Mouse (Mus musculus): ENCODE results near the gene Ccn5. TPM values are rescaled to one million over a fixed set of nuclear protein-coding genes. Genes with fewer than 3 reads are reported as not detected.

The Ccn5 gene
- polyA plus RNA-seq, 1 experiment from 2014 or later, result 0.57 TPM

DNA sequence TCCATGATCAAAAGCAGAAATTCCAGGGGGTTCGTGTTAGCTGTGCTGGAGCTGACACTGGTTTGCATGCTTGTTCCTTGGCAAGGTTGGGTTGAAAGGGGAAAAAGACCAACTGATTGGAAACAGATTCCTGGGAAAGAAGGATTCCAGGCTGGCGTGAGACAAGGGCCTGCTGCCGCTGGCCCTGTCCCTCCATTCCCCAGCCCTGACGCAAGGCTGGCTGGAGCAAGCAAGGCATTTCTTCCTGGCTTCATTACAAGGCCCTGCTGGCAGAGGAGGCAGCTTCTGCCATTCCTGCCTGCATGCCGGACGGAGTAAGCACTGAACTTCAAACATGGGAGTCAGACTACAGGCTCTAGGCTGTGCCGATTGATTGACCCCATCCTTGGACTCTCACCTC lies 22.2 kb upstream of the Ccn5 start:
- DNase-seq, result no peak

DNA sequence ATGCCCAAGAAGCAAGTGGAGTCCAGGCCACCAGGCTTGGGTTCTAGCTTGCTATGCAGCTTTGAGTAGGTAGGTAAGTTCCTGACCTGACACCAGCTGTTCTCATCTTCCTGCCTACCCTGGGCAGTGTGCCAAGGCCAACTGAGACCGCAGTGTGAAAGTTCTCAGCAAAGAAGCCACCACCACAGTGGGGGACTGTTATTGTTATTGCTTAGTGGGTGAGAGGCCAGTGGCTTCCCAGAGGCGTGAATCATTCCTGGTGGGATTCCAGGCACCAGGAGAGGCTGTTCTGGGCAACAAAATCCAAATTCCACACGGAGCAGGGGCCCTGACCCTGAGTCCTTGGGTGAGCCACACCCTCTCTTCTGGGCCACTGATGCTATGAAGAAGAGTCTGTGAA lies 19.8 kb upstream of the Ccn5 start:
- 53% methylated on average over 3 of the region's 3 CpGs for WGBS
- Histone ChIP-seq H3K4me2 (ENCODE audit: low read length) (no peak overlapping the region), H3K36me3 (ENCODE audit: control insufficient read depth, insufficient read depth, low read length) (no peaks in the 10 kb centered on the region), H3K4me1 (ENCODE audit: control insufficient read depth, insufficient read depth, low read length) (no peaks in the 10 kb centered on the region), H3K27me3 (ENCODE audit: control insufficient read depth, insufficient read depth, low read length) (no peaks in the 10 kb centered on the region), H3K4me3 (replicated peaks; ENCODE audit: low read depth, low read length) (no peak overlapping the region), H3K9ac (replicated peaks; ENCODE audit: low read length) (no peak overlapping the region), H3K27ac (replicated peaks; ENCODE audit: low read depth, low read length) (no peak overlapping the region), H3K9me3 (ENCODE audit: control insufficient read depth, low read length) (no peaks in the 10 kb centered on the region)
- DNase-seq (no peak), ATAC-seq (ENCODE audit: low FRiP score, low TSS enrichment) (no peak)

More for the DNA sequence above, 22.2 kb upstream of the Ccn5 start:
- H3K9me3 ChIP-seq (ENCODE audit: control insufficient read depth, low read length), result no peaks in the 10 kb centered on the region
- H3K27ac ChIP-seq (replicated peaks; ENCODE audit: low read depth, low read length), result no peak overlapping the region
- H3K9ac ChIP-seq (replicated peaks; ENCODE audit: low read length), result no peak overlapping the region
- no peak overlapping the region for H3K4me3 ChIP-seq (replicated peaks; ENCODE audit: low read depth, low read length)
- H3K36me3 ChIP-seq (ENCODE audit: control insufficient read depth, insufficient read depth, low read length), result no peaks in the 10 kb centered on the region
- H3K4me1 ChIP-seq (ENCODE audit: control insufficient read depth, insufficient read depth, low read length), result no peaks in the 10 kb centered on the region
- no peak overlapping the region for H3K4me2 ChIP-seq (ENCODE audit: low read length)
- no peaks in the 10 kb centered on the region for H3K27me3 ChIP-seq (ENCODE audit: control insufficient read depth, insufficient read depth, low read length)
- ATAC-seq (ENCODE audit: low FRiP score, low TSS enrichment), result no peak
- WGBS, result 88% methylated on average over 7 of the region's 7 CpGs

DNA sequence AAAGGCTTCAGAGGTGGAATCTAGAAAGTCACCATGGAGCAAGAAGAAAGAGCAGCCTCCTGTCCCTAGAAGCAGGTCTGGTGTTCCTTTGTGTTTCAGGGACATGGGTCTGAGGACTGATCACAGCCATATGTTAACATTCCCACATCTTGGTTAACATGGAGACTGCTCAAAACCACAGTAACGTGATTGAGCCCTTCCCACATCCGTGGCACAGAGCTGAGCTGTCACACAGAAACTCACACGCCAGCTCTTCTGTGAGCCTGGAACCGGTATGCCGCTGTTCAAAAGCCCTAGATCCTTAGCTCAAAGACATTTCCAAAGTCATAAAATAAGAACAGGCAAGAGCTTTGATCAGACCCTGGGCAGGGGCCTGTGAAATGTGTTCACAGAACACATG lies 19.3 kb upstream of the Ccn5 start:
- WGBS, result 84% methylated on average over 5 of the region's 5 CpGs

DNA sequence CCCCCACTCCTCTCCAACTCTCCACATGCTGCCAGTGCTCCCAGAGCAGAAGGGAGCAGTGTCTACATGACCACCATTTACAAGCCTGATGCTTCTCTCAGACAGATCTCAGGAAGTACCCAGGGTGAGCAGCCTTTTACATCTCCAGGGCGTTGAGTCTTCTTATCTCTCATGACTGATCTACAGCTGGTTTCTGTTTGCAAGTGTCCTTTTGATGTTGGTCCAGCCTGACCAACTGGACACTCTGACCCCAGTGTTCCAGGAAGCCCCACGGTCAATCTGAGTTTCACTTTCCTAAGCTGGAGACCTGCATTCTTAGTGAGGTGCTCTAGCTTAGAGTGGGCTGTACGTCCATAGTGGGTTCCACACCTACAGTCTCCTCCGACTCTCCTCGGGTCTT lies 16.8 kb upstream of the Ccn5 start:
- Histone ChIP-seq H3K27me3 (ENCODE audit: control insufficient read depth, insufficient read depth, low read length) (no peaks in the 10 kb centered on the region), H3K9me3 (ENCODE audit: control insufficient read depth, low read length) (no peaks in the 10 kb centered on the region), H3K4me1 (ENCODE audit: control insufficient read depth, insufficient read depth, low read length) (no peaks in the 10 kb centered on the region), H3K4me3 (replicated peaks; ENCODE audit: low read depth, low read length) (no peak overlapping the region), H3K36me3 (ENCODE audit: control insufficient read depth, insufficient read depth, low read length) (no peaks in the 10 kb centered on the region), H3K4me2 (ENCODE audit: low read length) (no peak overlapping the region), H3K27ac (replicated peaks; ENCODE audit: low read depth, low read length) (no peak overlapping the region), H3K9ac (replicated peaks; ENCODE audit: low read length) (no peak overlapping the region)
- ATAC-seq (ENCODE audit: low FRiP score, low TSS enrichment) (no peak), DNase-seq (no peak)
- WGBS, result 85% methylated on average over 5 of the region's 5 CpGs

More for the DNA sequence above, 19.3 kb upstream of the Ccn5 start:
- H3K4me2 ChIP-seq (ENCODE audit: low read length), result no peak overlapping the region
- H3K9me3 ChIP-seq (ENCODE audit: control insufficient read depth, low read length), result no peaks in the 10 kb centered on the region
- ATAC-seq (ENCODE audit: low FRiP score, low TSS enrichment) (no peak), DNase-seq (no peak)
- no peaks in the 10 kb centered on the region for H3K36me3 ChIP-seq (ENCODE audit: control insufficient read depth, insufficient read depth, low read length)
- H3K4me3 ChIP-seq (replicated peaks; ENCODE audit: low read depth, low read length), result no peak overlapping the region
- H3K27me3 ChIP-seq (ENCODE audit: control insufficient read depth, insufficient read depth, low read length), result no peaks in the 10 kb centered on the region
- no peak overlapping the region for H3K27ac ChIP-seq (replicated peaks; ENCODE audit: low read depth, low read length)
- no peaks in the 10 kb centered on the region for H3K4me1 ChIP-seq (ENCODE audit: control insufficient read depth, insufficient read depth, low read length)
- H3K9ac ChIP-seq (replicated peaks; ENCODE audit: low read length), result no peak overlapping the region

DNA sequence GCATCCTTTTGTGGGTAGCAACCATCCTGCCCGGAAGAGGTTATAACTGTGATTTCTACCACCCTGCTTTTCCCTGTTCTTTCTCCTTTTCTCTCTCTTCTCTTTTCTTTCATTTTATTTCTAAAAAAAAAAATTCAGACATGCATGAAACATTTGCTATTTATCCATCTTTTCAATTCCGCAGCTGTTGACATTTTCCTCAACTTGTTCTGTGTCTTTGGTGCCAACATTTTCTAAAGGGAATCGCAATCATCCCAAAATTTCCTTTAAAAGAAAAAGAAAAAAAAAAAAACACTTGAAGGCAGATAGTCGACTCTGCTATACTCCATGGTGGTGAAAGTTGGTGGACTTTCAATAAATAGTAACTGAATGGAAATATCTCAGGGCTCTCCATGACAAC lies 11.5 kb upstream of the Ccn5 start:
- no peaks in the 10 kb centered on the region for H3K9me3 ChIP-seq (ENCODE audit: control insufficient read depth, low read length)

DNA sequence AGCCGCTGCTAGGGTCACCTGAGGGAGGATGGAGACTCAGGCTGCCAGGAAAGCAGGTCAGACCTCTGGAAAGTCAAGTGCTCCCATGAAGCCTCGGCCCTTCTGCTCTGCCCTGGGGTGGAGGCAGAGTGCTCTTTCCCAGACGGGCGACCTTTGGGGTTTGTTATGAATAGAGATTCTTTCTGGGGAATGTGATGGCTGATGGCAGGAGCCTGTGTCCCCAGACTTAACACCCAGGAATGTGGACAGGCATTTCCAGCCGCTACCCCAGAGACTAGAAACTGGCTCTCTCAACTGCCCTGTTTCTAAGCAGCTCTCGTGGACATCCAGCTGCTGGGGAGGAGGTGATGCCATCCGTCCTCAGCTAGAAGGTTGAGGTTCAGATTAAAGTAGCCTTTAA lies 11.0 kb upstream of the Ccn5 start:
- 69% methylated on average over 7 of the region's 7 CpGs for WGBS
- ATAC-seq (ENCODE audit: low FRiP score, low TSS enrichment), result no peak
- no peak for DNase-seq

More for the DNA sequence above, 11.5 kb upstream of the Ccn5 start:
- no peak overlapping the region for H3K4me2 ChIP-seq (ENCODE audit: low read length)
- H3K4me1 ChIP-seq (ENCODE audit: control insufficient read depth, insufficient read depth, low read length), result no peaks in the 10 kb centered on the region
- no peak for DNase-seq
- no peak for ATAC-seq (ENCODE audit: low FRiP score, low TSS enrichment)
- no peaks in the 10 kb centered on the region for H3K27me3 ChIP-seq (ENCODE audit: control insufficient read depth, insufficient read depth, low read length)
- H3K9ac ChIP-seq (replicated peaks; ENCODE audit: low read length), result no peak overlapping the region
- no peak overlapping the region for H3K4me3 ChIP-seq (replicated peaks; ENCODE audit: low read depth, low read length)
- WGBS, result 87% methylated on average over 4 of the region's 4 CpGs
- no peak overlapping the region for H3K27ac ChIP-seq (replicated peaks; ENCODE audit: low read depth, low read length)
- H3K36me3 ChIP-seq (ENCODE audit: control insufficient read depth, insufficient read depth, low read length), result no peaks in the 10 kb centered on the region

DNA sequence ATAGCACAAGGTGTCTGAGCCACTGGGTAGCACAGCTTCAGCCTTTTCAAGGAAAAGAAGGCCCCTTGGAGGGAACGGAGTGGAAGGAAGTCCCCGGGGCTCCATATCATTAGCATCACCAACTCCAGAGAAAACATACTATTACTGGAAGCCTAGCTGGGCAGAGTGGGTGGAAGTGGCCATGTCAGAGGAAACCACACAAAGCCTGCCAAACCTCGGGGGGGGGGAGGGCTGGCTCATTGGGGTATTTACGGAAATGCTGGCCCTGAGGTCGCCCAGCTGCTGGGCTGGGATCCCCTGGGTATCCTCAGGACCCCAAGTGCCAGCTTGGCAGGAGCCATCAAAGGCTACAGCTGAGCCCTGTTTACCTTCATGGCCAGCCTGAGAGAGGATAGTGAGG lies 7.6 kb upstream of the Ccn5 start:
- Histone ChIP-seq H3K9me3 (ENCODE audit: control insufficient read depth, low read length) (no peaks in the 10 kb centered on the region), H3K4me1 (ENCODE audit: control insufficient read depth, insufficient read depth, low read length) (no peaks in the 10 kb centered on the region), H3K27me3 (ENCODE audit: control insufficient read depth, insufficient read depth, low read length) (no peaks in the 10 kb centered on the region), H3K9ac (replicated peaks; ENCODE audit: low read length) (no peak overlapping the region), H3K4me2 (ENCODE audit: low read length) (no peak overlapping the region), H3K36me3 (ENCODE audit: control insufficient read depth, insufficient read depth, low read length) (no peaks in the 10 kb centered on the region), H3K27ac (replicated peaks; ENCODE audit: low read depth, low read length) (no peak overlapping the region), H3K4me3 (replicated peaks; ENCODE audit: low read depth, low read length) (no peak overlapping the region)
- WGBS, result 64% methylated on average over 5 of the region's 5 CpGs
- DNase-seq (no peak), ATAC-seq (ENCODE audit: low FRiP score, low TSS enrichment) (no peak)

More for the DNA sequence above, 11.0 kb upstream of the Ccn5 start:
- Histone ChIP-seq H3K9ac (replicated peaks; ENCODE audit: low read length) (no peak overlapping the region), H3K4me2 (ENCODE audit: low read length) (no peak overlapping the region), H3K27me3 (ENCODE audit: control insufficient read depth, insufficient read depth, low read length) (no peaks in the 10 kb centered on the region), H3K27ac (replicated peaks; ENCODE audit: low read depth, low read length) (no peak overlapping the region), H3K4me3 (replicated peaks; ENCODE audit: low read depth, low read length) (no peak overlapping the region), H3K9me3 (ENCODE audit: control insufficient read depth, low read length) (no peaks in the 10 kb centered on the region), H3K4me1 (ENCODE audit: control insufficient read depth, insufficient read depth, low read length) (no peaks in the 10 kb centered on the region), H3K36me3 (ENCODE audit: control insufficient read depth, insufficient read depth, low read length) (no peaks in the 10 kb centered on the region)

DNA sequence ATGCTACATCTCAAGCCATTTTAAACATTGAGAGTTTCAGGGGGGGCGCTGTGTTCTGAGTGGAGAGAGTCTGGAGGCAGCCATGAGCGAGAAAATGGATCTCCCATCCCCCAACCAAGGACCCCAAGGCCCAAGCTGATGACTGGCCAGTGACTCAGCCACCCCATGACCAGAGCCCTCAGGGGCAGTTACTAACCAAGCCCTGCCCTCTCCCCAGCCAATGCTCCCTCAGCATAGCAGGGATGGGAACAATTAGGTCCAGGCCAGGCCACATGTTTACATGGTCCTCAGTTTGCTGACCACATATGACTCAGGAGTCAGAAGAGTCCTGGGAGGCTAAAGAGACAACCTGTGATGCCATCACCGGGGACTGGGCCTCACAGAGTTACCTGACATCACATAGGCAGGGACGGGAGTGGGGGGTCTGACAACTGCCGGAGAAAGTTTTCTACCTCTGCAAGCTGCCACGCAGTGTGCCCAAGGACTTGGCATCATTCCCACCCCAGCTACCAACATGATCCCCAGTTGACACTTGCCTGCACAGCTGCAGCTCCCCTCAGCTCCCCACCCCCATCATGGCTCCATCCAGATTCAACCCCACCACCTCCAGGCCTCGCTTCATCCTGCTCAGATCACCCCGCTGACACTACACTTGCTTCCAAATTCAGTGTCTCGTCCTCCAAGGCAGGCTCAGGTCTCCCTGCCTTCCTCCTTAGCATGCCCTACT lies 5.8 kb upstream of the Ccn5 start:
- no peaks in the 10 kb centered on the region for H3K36me3 ChIP-seq (ENCODE audit: control insufficient read depth, insufficient read depth, low read length)
- 86% methylated on average over 9 of the region's 9 CpGs for WGBS

DNA sequence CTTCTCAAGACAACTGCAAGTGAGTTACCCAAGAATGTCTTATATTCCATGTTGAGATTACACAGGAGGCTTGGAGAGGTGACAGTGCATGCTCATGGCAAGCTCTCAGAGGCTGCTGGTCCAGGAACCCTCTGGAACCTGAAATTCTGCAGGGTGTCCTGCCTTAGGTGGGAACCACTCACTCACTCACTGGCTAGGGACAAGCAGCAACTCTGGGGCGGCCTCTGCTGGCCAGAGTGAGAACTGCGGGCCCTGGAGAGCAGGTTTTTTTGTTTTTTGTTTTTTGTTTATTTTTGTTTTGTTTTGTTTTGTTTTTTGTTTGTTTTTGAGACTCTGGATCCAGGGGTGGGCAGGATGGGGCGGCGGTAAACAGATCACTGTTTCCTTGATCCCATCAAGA lies 2.6 kb downstream of the Ccn5 start:
- H3K9ac ChIP-seq (replicated peaks; ENCODE audit: low read length), result no peak overlapping the region
- H3K4me3 ChIP-seq (replicated peaks; ENCODE audit: low read depth, low read length), result no peak overlapping the region
- peak; percentile 77 for DNase-seq
- H3K27me3 ChIP-seq (ENCODE audit: control insufficient read depth, insufficient read depth, low read length), result no peaks in the 10 kb centered on the region
- no peaks in the 10 kb centered on the region for H3K9me3 ChIP-seq (ENCODE audit: control insufficient read depth, low read length)
- no peak overlapping the region for H3K27ac ChIP-seq (replicated peaks; ENCODE audit: low read depth, low read length)
- no peak for ATAC-seq (ENCODE audit: low FRiP score, low TSS enrichment)
- WGBS, result 12% methylated on average over 4 of the region's 4 CpGs
- H3K4me1 ChIP-seq (ENCODE audit: control insufficient read depth, insufficient read depth, low read length), result no peaks in the 10 kb centered on the region
- H3K4me2 ChIP-seq (ENCODE audit: low read length), result no peak overlapping the region
- no peaks in the 10 kb centered on the region for H3K36me3 ChIP-seq (ENCODE audit: control insufficient read depth, insufficient read depth, low read length)

More for the DNA sequence above, 5.8 kb upstream of the Ccn5 start:
- H3K4me2 ChIP-seq (ENCODE audit: low read length), result no peak overlapping the region
- H3K27me3 ChIP-seq (ENCODE audit: control insufficient read depth, insufficient read depth, low read length), result no peaks in the 10 kb centered on the region
- no peaks in the 10 kb centered on the region for H3K4me1 ChIP-seq (ENCODE audit: control insufficient read depth, insufficient read depth, low read length)
- H3K27ac ChIP-seq (replicated peaks; ENCODE audit: low read depth, low read length), result no peak overlapping the region
- no peak overlapping the region for H3K4me3 ChIP-seq (replicated peaks; ENCODE audit: low read depth, low read length)
- DNase-seq (no peak), ATAC-seq (ENCODE audit: low FRiP score, low TSS enrichment) (no peak)
- H3K9ac ChIP-seq (replicated peaks; ENCODE audit: low read length), result no peak overlapping the region
- H3K9me3 ChIP-seq (ENCODE audit: control insufficient read depth, low read length), result no peaks in the 10 kb centered on the region

Measured in midbrain, embryonic 14.5 days (tissue).